Mouse (Mus musculus) CH12.LX (cell line): ENCODE results near the gene Rgsl1. TPM values are rescaled to one million over a fixed set of nuclear protein-coding genes. Genes with fewer than 3 reads are reported as not detected.
A peak's percentile ranks its signal among the peaks of the same experiment; 100 is the strongest.

Experiments used
- DNase-seq: peaks from one replicate; pipeline ENCODE4 v3.0.0-alpha.2; 2013; ENCODE audit errors: extremely low read depth
- H3K27ac ChIP-seq: 2 replicates; pipeline ENCODE4 v1.5.1; 2012; ENCODE audit warnings: low read depth, mild to moderate bottlenecking, control low read depth, moderate library complexity; ENCODE audit not compliant: insufficient read depth
- H3K27me3 ChIP-seq: replicated peaks from 2 replicates; pipeline ENCODE3; 2012; ENCODE audit warnings: inconsistent platforms
- H3K36me3 ChIP-seq, 2 experiments: replicated peaks in 1 of 2; 2 replicates each; pipeline versions ENCODE3 to v1.6.1; 2012; ENCODE audit warnings: inconsistent platforms in 1 of 2, low read length in 1 of 2, mild to moderate bottlenecking in 1 of 2, mixed read lengths in 1 of 2, moderate library complexity in 1 of 2; ENCODE audit not compliant: control insufficient read depth in 1 of 2, insufficient read depth in 1 of 2
- H3K4me1 ChIP-seq, 2 experiments: 2 replicates each; pipeline ENCODE4 v1.6.1; 2012; ENCODE audit warnings: inconsistent platforms in 1 of 2, moderate library complexity in 1 of 2; ENCODE audit not compliant: insufficient read depth in 2 of 2, control insufficient read depth in 1 of 2
- H3K4me2 ChIP-seq: 2 replicates; pipeline ENCODE4 v1.6.1; 2012; ENCODE audit warnings: low read depth, mild to moderate bottlenecking, control low read depth; ENCODE audit not compliant: poor library complexity, insufficient read depth, severe bottlenecking
- H3K4me3 ChIP-seq, 3 experiments: fragments of 150-350 bp in 1 of 3; sonication (generic) in 1 of 3; replicated peaks in 1 of 3; 2 replicates each; pipeline versions ENCODE3 to v1.5.1; 2011 to 2012; ENCODE audit warnings: low read depth in 2 of 3, low read length in 2 of 3, mild to moderate bottlenecking in 2 of 3, moderate library complexity in 2 of 3, control low read depth in 1 of 3, improper control_type of control experiment in 1 of 3, inconsistent platforms in 1 of 3, mixed read lengths in 1 of 3; ENCODE audit not compliant: poor library complexity in 1 of 3
- H3K79me2 ChIP-seq: replicated peaks from 2 replicates; pipeline ENCODE4 v1.6.1; 2012; ENCODE audit warnings: mild to moderate bottlenecking, moderate library complexity; ENCODE audit not compliant: control insufficient read depth, poor library complexity, insufficient read depth, severe bottlenecking; ENCODE audit errors: extremely low read depth
- H3K9ac ChIP-seq: 2 replicates; pipeline ENCODE4 v1.6.1; 2012; ENCODE audit warnings: low read depth, mild to moderate bottlenecking, control low read depth, moderate library complexity; ENCODE audit not compliant: insufficient read depth
- H3K9me3 ChIP-seq: replicated peaks from 2 replicates; pipeline ENCODE3; 2012; ENCODE audit warnings: low read length, inconsistent platforms, mixed read lengths
- BHLHE40 ChIP-seq: IDR thresholded peaks from 2 replicates; pipeline ENCODE4 v1.6.1; 2011; ENCODE audit warnings: mild to moderate bottlenecking, low read depth, low read length, improper control_type of control experiment
- CHD2 ChIP-seq: IDR thresholded peaks from 2 replicates; pipeline ENCODE4 v1.6.1; 2011; ENCODE audit warnings: low read length, improper control_type of control experiment
- CTCF ChIP-seq, 2 experiments: IDR thresholded peaks in 1 of 2; conservative IDR thresholded peaks in 1 of 2; 2 replicates each; pipeline ENCODE4 v1.5.1; 2011 to 2012; ENCODE audit warnings: low read depth in 2 of 2, low read length in 2 of 2, improper control_type of control experiment in 1 of 2, inconsistent platforms in 1 of 2, mild to moderate bottlenecking in 1 of 2, moderate library complexity in 1 of 2
- E2F4 ChIP-seq: IDR thresholded peaks from 2 replicates; pipeline ENCODE4 v1.6.1; 2011; ENCODE audit warnings: low read depth, low read length, improper control_type of control experiment; ENCODE audit not compliant: insufficient replicate concordance
- EP300 ChIP-seq: IDR thresholded peaks from 2 replicates; pipeline ENCODE4 v1.6.1; 2011; ENCODE audit warnings: low read length, improper control_type of control experiment
- HCFC1 ChIP-seq: IDR thresholded peaks from 2 replicates; pipeline ENCODE4 v1.6.1; 2012; ENCODE audit warnings: low read depth, mild to moderate bottlenecking, inconsistent platforms, low read length, improper control_type of control experiment
- IRF4 ChIP-seq: IDR thresholded peaks from 2 replicates; pipeline ENCODE4 v1.6.1; 2014; ENCODE audit warnings: low read depth, mild to moderate bottlenecking, inconsistent platforms, low read length, improper control_type of control experiment
- JUN ChIP-seq: IDR thresholded peaks from 2 replicates; pipeline ENCODE4 v1.6.1; 2011; ENCODE audit warnings: low read depth, mild to moderate bottlenecking, low read length, improper control_type of control experiment, moderate library complexity; ENCODE audit not compliant: insufficient read depth
- JUND ChIP-seq: conservative IDR thresholded peaks from 2 replicates; pipeline ENCODE4 v1.6.1; 2011; ENCODE audit warnings: low read depth, low read length, improper control_type of control experiment
- KAT2A ChIP-seq: IDR thresholded peaks from 2 replicates; pipeline ENCODE4 v1.6.1; 2012; ENCODE audit warnings: low read length, improper control_type of control experiment, inconsistent platforms; ENCODE audit not compliant: insufficient replicate concordance
- MAZ ChIP-seq: IDR thresholded peaks from 2 replicates; pipeline ENCODE4 v1.6.1; 2012; ENCODE audit warnings: low read depth, mild to moderate bottlenecking, inconsistent platforms, low read length, improper control_type of control experiment, moderate library complexity
- MEF2A ChIP-seq: IDR thresholded peaks from 2 replicates; pipeline ENCODE4 v1.6.1; 2014; ENCODE audit warnings: low read depth, mild to moderate bottlenecking, inconsistent platforms, low read length, improper control_type of control experiment, borderline replicate concordance
- MXI1 ChIP-seq: IDR thresholded peaks from 2 replicates; pipeline ENCODE4 v1.6.1; 2011; ENCODE audit warnings: mild to moderate bottlenecking, low read depth, low read length, improper control_type of control experiment
- NELFE ChIP-seq: IDR thresholded peaks from 2 replicates; pipeline ENCODE4 v1.6.1; 2011; ENCODE audit warnings: low read depth, low read length, improper control_type of control experiment
- NRF1 ChIP-seq: IDR thresholded peaks from 2 replicates; pipeline ENCODE4 v1.6.1; 2014; ENCODE audit warnings: low read depth, mild to moderate bottlenecking, inconsistent platforms, low read length, improper control_type of control experiment, moderate library complexity
- PAX5 ChIP-seq: IDR thresholded peaks from 2 replicates; pipeline ENCODE4 v1.6.1; 2012; ENCODE audit warnings: low read length, inconsistent platforms, mixed read lengths
- POLR2A ChIP-seq: IDR thresholded peaks from 2 replicates; pipeline ENCODE4 v1.6.1; 2011; ENCODE audit warnings: low read depth, mild to moderate bottlenecking, improper control_type of control experiment, low read length
- POLR2AphosphoS2 ChIP-seq: IDR thresholded peaks from 2 replicates; pipeline ENCODE4 v1.6.1; 2011; ENCODE audit warnings: low read depth, low read length, improper control_type of control experiment
- RAD21 ChIP-seq: IDR thresholded peaks from 2 replicates; pipeline ENCODE4 v1.6.1; 2011; ENCODE audit warnings: low read depth, mild to moderate bottlenecking, low read length, improper control_type of control experiment, moderate library complexity
- SIN3A ChIP-seq: IDR thresholded peaks from 2 replicates; pipeline ENCODE4 v1.6.1; 2012; ENCODE audit warnings: low read length, improper control_type of control experiment, inconsistent platforms
- SMC3 ChIP-seq: IDR thresholded peaks from 2 replicates; pipeline ENCODE4 v1.6.1; 2011; ENCODE audit warnings: low read depth, low read length, improper control_type of control experiment
- TCF12 ChIP-seq: IDR thresholded peaks from 2 replicates; pipeline ENCODE4 v1.6.1; 2014; ENCODE audit warnings: low read depth, mild to moderate bottlenecking, inconsistent platforms, low read length, improper control_type of control experiment
- USF2 ChIP-seq: conservative IDR thresholded peaks from 2 replicates; pipeline ENCODE4 v1.6.1; 2011; ENCODE audit warnings: low read depth, low read length, improper control_type of control experiment
- ZC3H11A ChIP-seq: IDR thresholded peaks from 2 replicates; pipeline ENCODE4 v1.6.1; 2012; ENCODE audit warnings: low read depth, mild to moderate bottlenecking, inconsistent platforms, low read length, improper control_type of control experiment
- ZKSCAN1 ChIP-seq: IDR thresholded peaks from 2 replicates; pipeline ENCODE4 v1.6.1; 2012; ENCODE audit warnings: low read depth, inconsistent platforms, low read length, improper control_type of control experiment, borderline replicate concordance
- ZMIZ1 ChIP-seq: IDR thresholded peaks from 2 replicates; pipeline ENCODE4 v1.6.1; 2012; ENCODE audit warnings: low read depth, mild to moderate bottlenecking, inconsistent platforms, low read length, improper control_type of control experiment
- dilution Hi-C: fragments of 300-500 bp; cut with MboI; formaldehyde crosslinking; loops from 2 replicates; pipeline ENCODE4 v1.14.3; 2020; ENCODE audit warnings: low sequenced_read_pairs; ENCODE audit not compliant: extremely low pct_unique_long_range_greater_than_20kb, extremely low pct_ligation_motif_present
- in situ Hi-C: fragments of 300-500 bp; cut with MboI; formaldehyde crosslinking; loops from 3 replicates; pipeline ENCODE4 v1.14.3; 2019; ENCODE audit warnings: low sequenced_read_pairs, low pct_ligation_motif_present, low pct_unique_long_range_greater_than_20kb, mixed read lengths
- polyA plus RNA-seq: library from polyadenylated mRNA; unstranded; fragments of >175 nt; gene quantifications from 2 replicates; pipeline ENCODE4 v1.2.1, GENCODE M21; 2012; ENCODE audit warnings: low read depth; ENCODE audit not compliant: insufficient read length
- total RNA-seq, 2 experiments: library from RNA; depleted of rRNA; stranded (reverse); fragments of 300-350 nt in 1 of 2; fragments of >200 nt in 1 of 2; gene quantifications; 2 replicates each; pipeline ENCODE4 v1.2.3; 2012 to 2014

Rgsl1 gene
- total and polyA plus RNA-seq, 3 experiments = 0.20 TPM; not detected in 2

- Histone ChIP-seq H3K4me2 (no peak overlapping the region), H3K9me3 (no peaks in the 10 kb centered on the region), H3K9ac (no peak overlapping the region), H3K27me3 (no peaks in the 10 kb centered on the region), H3K36me3 (no peaks in the 10 kb centered on the region), H3K27ac (no peak overlapping the region), H3K4me1 (peaks cover 2 to 18% of the 10 kb centered on the region in 2 experiments; a peak in 3 of 4 replicates)
- in situ Hi-C loops (no loop called here), dilution Hi-C loops (no loop called here)
- DNase-seq = peak; percentile 8
- TF ChIP-seq SMC3 (no peak), IRF4 (no peak), JUN (no peak), JUND (no peak), HCFC1 (no peak), MAZ (no peak), E2F4 (no peak), ZMIZ1 (no peak), MEF2A (no peak), ZC3H11A (no peak), NRF1 (no peak), ZKSCAN1 (no peak), USF2 (no peak), BHLHE40 (no peak), EP300 (no peak), CTCF (conservative IDR thresholded peaks at IDR 0.05 in 1 of 2, IDR thresholded peaks at IDR 0.05 in 1 of 2; ENCODE audit: low read depth in 2 of 2, low read length in 2 of 2) (no peak), SIN3A (no peak), CHD2 (no peak), PAX5 (no peak), POLR2A (no peak)
- TF ChIP-seq, all 38 proteins: peak for 0
- Histone ChIP-seq H3K4me3 (no peak overlapping the region), H3K79me2 (no peaks in the 10 kb centered on the region)
Observed at GRCm38 (mm10) chr1:153842121-153842740, 1.7 kb downstream of the Rgsl1 start.

DNA sequence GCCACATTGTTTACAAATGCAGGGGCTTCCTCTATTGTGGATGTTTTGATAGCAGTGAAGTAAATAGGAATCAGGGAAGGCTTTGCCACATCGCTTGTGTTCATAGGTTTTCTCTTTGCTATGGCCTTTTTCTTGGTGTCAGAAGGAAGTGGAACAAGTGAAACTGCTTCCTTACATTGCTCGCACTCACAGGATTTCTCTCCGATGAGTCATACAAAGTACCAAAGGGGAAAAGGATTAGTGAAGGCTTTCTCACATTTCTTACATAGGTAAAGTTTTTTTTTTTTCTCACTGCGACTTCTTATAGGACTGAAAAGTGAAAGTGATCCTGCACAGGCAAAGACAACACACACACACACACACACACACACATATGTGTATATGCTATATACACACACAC is 7.9 kb downstream of the Rgsl1 start:
- H3K4me3 ChIP-seq = no peak overlapping the region
- no peaks in the 10 kb centered on the region for H3K36me3 ChIP-seq
- no peak overlapping the region for H3K4me2 ChIP-seq
- H3K79me2 ChIP-seq = no peaks in the 10 kb centered on the region
- in situ Hi-C loops (no loop called here), dilution Hi-C loops (no loop called here)
- H3K9ac ChIP-seq = no peak overlapping the region
- no peak overlapping the region for H3K27ac ChIP-seq
- TF ChIP-seq MEF2A (no peak), SIN3A (no peak), KAT2A (no peak), RAD21 (no peak), ZKSCAN1 (no peak), TCF12 (no peak), POLR2AphosphoS2 (no peak), MAZ (no peak), IRF4 (no peak), MXI1 (no peak), CHD2 (no peak), E2F4 (no peak), USF2 (no peak), NELFE (no peak)
- TF ChIP-seq, all 38 proteins: peak for 0
- no peaks in the 10 kb centered on the region for H3K9me3 ChIP-seq
- H3K27me3 ChIP-seq = no peaks in the 10 kb centered on the region
- peaks cover 0 to 4% of the 10 kb centered on the region in 2 experiments; a peak in 1 of 4 replicates for H3K4me1 ChIP-seq
- no peak for DNase-seq
